Mouse (Mus musculus) layer of hippocampus, adult 9-10 months (tissue): ENCODE data around the gene Pts.
A peak's percentile ranks its signal among the peaks of the same experiment; 100 is the strongest.

Experiments used
- DNase-seq: peaks from one replicate; pipeline ENCODE4 v3.0.0; 2022; ENCODE audit warnings: low spot score

The Pts gene

GRCm38 (mm10) chr9:50528293-50528892 is at the start of gene Pts:
Gene Pts, minus strand, starts transcription at chr9:50528724.
- DNase-seq: peak; percentile 88

GRCm38 (mm10) chr9:50569599-50570525 is 41.3 kb upstream of the Pts start:
- no peak for DNase-seq

- no peak for DNase-seq
Observed at GRCm38 (mm10) chr9:50567881-50568280, 39.4 kb upstream of the Pts start.

GRCm38 (mm10) chr9:50567372-50567771 is 38.8 kb upstream of the Pts start:
- no peak for DNase-seq

- DNase-seq: no peak
Observed at GRCm38 (mm10) chr9:50565940-50566339, 37.4 kb upstream of the Pts start.

GRCm38 (mm10) chr9:50565173-50565572 is 36.6 kb upstream of the Pts start:
- DNase-seq: no peak

- no peak for DNase-seq
Observed at GRCm38 (mm10) chr9:50561918-50562360, 33.4 kb upstream of the Pts start.

- DNase-seq: no peak
Observed at GRCm38 (mm10) chr9:50561145-50561917, 32.8 kb upstream of the Pts start, which contains the start of gene Tex12. Gene Tex12, minus strand, starts transcription at chr9:50561325.

- DNase-seq: no peak
Observed at GRCm38 (mm10) chr9:50555094-50555446, 26.5 kb upstream of the Pts start, which contains the start of gene Bco2. Gene Bco2, minus strand, starts transcription at chr9:50555181.

- DNase-seq: peak; percentile 74
Observed at GRCm38 (mm10) chr9:50554241-50555093, 25.9 kb upstream of the Pts start, which contains the start of gene Il18. Gene Il18, plus strand, starts transcription at chr9:50554827.

- no peak for DNase-seq
Observed at GRCm38 (mm10) chr9:50553547-50553946, 25.0 kb upstream of the Pts start.

GRCm38 (mm10) chr9:50552206-50552605 is 23.7 kb upstream of the Pts start:
- DNase-seq: no peak

- DNase-seq: no peak
Observed at GRCm38 (mm10) chr9:50548936-50549335, 20.4 kb upstream of the Pts start.

GRCm38 (mm10) chr9:50547859-50548478 is 19.4 kb upstream of the Pts start:
- no peak for DNase-seq

- no peak for DNase-seq
Observed at GRCm38 (mm10) chr9:50542401-50542800, 13.9 kb upstream of the Pts start.

- no peak for DNase-seq
Observed at GRCm38 (mm10) chr9:50540170-50540569, 11.6 kb upstream of the Pts start.

- DNase-seq: no peak
Observed at GRCm38 (mm10) chr9:50537295-50537694, 8.8 kb upstream of the Pts start.

- no peak for DNase-seq
Observed at GRCm38 (mm10) chr9:50536603-50537135, 8.1 kb upstream of the Pts start.

GRCm38 (mm10) chr9:50535930-50536329 is 7.4 kb upstream of the Pts start:
- no peak for DNase-seq

GRCm38 (mm10) chr9:50533791-50534190 is 5.3 kb upstream of the Pts start:
- DNase-seq: no peak

- DNase-seq: no peak
Observed at GRCm38 (mm10) chr9:50533328-50533727, 4.8 kb upstream of the Pts start.
